In the genomic region with DNA sequence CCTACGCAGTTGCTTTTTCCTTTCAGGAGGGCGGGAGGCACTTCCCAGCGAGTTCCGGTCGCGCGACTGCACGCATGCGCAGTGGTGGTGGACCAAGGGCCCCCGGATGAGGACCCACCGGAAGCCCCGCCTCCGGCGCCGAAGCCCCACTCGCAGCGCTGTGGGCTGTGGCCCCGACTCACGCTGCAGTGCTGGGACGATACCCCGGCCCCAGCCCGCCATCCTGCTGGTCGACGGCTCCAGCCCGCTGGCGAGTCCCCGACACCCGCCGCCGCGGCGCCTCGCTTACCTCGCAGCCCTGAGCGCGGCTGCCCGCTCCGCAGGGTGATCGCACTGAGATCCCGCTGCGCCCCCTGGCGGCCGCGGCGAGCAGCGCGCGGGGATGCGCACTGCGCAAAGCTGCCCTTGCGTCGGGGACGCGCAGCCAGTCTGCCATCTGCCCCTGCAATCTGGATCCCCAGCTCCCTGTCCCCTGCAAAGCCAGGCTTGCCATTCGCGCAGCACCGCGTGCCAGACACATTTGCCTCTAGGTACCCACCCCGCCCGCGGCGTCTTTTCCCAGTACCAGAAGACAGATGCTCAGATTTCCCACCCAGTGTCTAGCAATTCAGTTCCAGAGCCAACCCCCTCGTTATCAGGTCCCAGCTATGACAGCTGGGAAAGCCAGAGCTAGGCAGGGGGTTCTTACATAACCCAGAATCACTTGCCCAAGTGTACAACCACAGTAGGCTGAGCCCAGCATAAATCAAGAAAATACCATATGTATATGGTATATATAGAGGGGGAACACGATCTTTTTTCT, we compare ENCODE assay signal across 8 mouse cellular contexts. TPM values are rescaled to one million over a fixed set of nuclear protein-coding genes. Genes with fewer than 3 reads are reported as not detected.
A peak's percentile ranks its signal among the peaks of the same experiment; 100 is the strongest.
DNase-seq lines count a peak whose midpoint lies in the region; ATAC-seq and TF ChIP-seq lines count a peak whose summit lies in the region.

Hlcs (minus strand) TSS at position 343 of the 802 bp plus-strand sequence.

- no peaks in the 10 kb centered on the region for H3K36me3 ChIP-seq in hindbrain, embryonic 16.5 days (ENCODE audit: control insufficient read depth, insufficient read depth, low read length)

- intact Hi-C loops in left cerebral cortex, adult 2 months (cut with DNase I): loop anchor here (1.0 to 5.0 kb wide), 3 partner anchors 24 to 254 kb away; partner anchors contain the start of gene Ttc3

- H3K9me3 ChIP-seq in hindbrain, embryonic 16.5 days (ENCODE audit: control insufficient read depth, low read length): no peaks in the 10 kb centered on the region

- peak; percentile 97 for DNase-seq in T-cell, adult 2 months (ENCODE audit: low spot score)
- peak; percentile 98 to 99 for DNase-seq in cerebellum, postnatal 36 days
- DNase-seq in gastrocnemius, adult 18-20 months (ENCODE audit: low spot score): peak; percentile 97
- DNase-seq in left cerebral cortex, adult 2 months (ENCODE audit: extremely low spot score in 1 of 2, low spot score in 2 of 2): peak; percentile 99
- peak; percentile 96 to 97 for DNase-seq in right cerebral cortex, adult 2 months (ENCODE audit: low spot score in 2 of 2)
- peak; percentile 98 for DNase-seq in urinary bladder, postnatal 14 days (ENCODE audit: low spot score)

- no peaks in the 10 kb centered on the region for H3K27me3 ChIP-seq in hindbrain, embryonic 16.5 days (replicated peaks; ENCODE audit: control insufficient read depth, insufficient read depth, low read length)

- H3K27ac ChIP-seq in hindbrain, embryonic 16.5 days (ENCODE audit: low read depth, low read length): peak within 1 kb of the TSS; percentile 100
- H3K27ac ChIP-seq in left cerebral cortex, adult 2 months: peak within 1 kb of the TSS; percentile 100

- under 1% methylated on average over 57 of the region's 64 CpGs for WGBS in hindbrain, embryonic 16.5 days

- H3K9ac ChIP-seq in hindbrain, embryonic 16.5 days (ENCODE audit: low read depth, low read length): peak within 1 kb of the TSS; percentile 97

- peaks cover 5% of the 10 kb centered on the region; the same call in 1 of the 2 replicates for H3K4me1 ChIP-seq in hindbrain, embryonic 16.5 days (ENCODE audit: control insufficient read depth, insufficient read depth, low read depth, low read length)

- H3K4me3 ChIP-seq in hindbrain, embryonic 16.5 days (ENCODE audit: low read length): peak within 1 kb of the TSS; percentile 70
- peak within 1 kb of the TSS; percentile 91 for H3K4me3 ChIP-seq in left cerebral cortex, adult 2 months

- peak; percentile 99 for TF ChIP-seq CTCF in left cerebral cortex, adult 2 months (IDR thresholded peaks at IDR 0.05)

- peak; percentile 91 for ATAC-seq in hindbrain, embryonic 16.5 days
- ATAC-seq in megakaryocyte, adult 5-6 weeks (ENCODE audit: poor library complexity, severe bottlenecking): peak; percentile 86

- peak within 1 kb of the TSS; percentile 83 for H3K4me2 ChIP-seq in hindbrain, embryonic 16.5 days (ENCODE audit: low read length)

RNA-seq across cellular contexts. Expression of gene Hlcs, which starts in this region (rescaled TPM):
- total RNA-seq in gastrocnemius, adult 18-20 months (2021): 10 to 100 TPM in 1 of 2 experiments, 1 to 10 TPM in 1; 9.8 to 10.8 TPM
- polyA plus RNA-seq in hindbrain, embryonic 16.5 days (2015; fragmentation: Nextera tagmentation; extraction: Ambion mirVana): 7.9 and 8.3 TPM in 2 replicates
- total RNA-seq in left cerebral cortex, adult 2 months (2021): 10 to 100 TPM; 16.6 to 17.4 TPM
- 22.8 and 25.3 TPM in 2 replicates for total RNA-seq in megakaryocyte, adult 5-6 weeks (2015)
- total RNA-seq in megakaryocyte, adult 5-6 weeks (2017): 14.8 and 21.9 TPM in 2 replicates

Comparison
In these comparisons a context has a peak if more than half of its experiments do, and no peak if none do; other contexts are left out.
1. Peak in every context shown above with its lines: DNase-seq, ATAC-seq, H3K4me3 ChIP-seq and H3K27ac ChIP-seq.